Mouse (Mus musculus) lung, postnatal 0 days (tissue): ENCODE results near the gene Pfdn6.

Source experiments
- CTCF ChIP-seq: IDR thresholded peaks from 2 replicates; pipeline ENCODE4 v1.5.1; 2016; ENCODE audit warnings: antibody characterized with exemption, mild to moderate bottlenecking
- EP300 ChIP-seq: IDR thresholded peaks from 2 replicates; pipeline ENCODE4 v1.6.1; 2016; ENCODE audit warnings: antibody characterized with exemption, mild to moderate bottlenecking, control low read depth

DNA sequence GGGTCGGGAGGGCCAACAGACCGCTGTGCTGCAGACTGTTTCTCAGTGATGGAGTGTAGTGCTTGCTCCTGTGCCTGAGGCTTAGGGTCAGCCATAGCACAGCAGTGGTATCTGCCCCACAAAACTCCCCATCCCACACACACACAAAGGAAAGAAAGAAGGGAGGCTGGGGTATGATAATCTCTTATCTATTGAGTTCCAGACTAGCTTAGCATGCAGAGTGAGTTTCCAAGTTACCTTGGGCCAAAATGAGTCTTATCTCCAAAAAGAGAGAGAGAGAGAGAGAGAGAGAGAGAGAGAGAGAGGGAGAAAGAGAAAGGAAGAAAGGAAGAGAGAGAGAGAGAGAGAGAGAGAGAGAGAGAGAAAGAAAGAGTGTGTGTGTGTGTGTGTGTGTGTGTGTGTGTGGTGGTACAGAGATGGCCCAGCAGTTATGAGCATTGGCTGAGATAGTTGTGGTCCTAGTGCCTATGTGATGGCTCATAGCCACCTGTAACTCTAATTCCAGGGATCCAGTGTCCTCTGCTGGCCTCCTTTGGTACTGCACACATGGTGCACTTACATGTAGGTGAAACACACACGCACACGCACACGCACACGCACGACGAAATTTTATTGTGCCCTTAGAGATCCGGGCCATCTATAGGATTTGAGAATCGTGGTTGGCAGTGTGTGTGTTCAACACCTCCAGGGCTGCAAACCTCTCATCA lies 15.4 kb downstream of the Pfdn6 start:
- TF ChIP-seq CTCF (peak; percentile 76), EP300 (no peak)
